Mouse (Mus musculus): ENCODE results near the gene Pdzph1.

Pdzph1 gene

GRCm38 (mm10) chr17:58919927-58920326 lies 71.2 kb downstream of the Pdzph1 start:
- no peak for DNase-seq

GRCm38 (mm10) chr17:58919061-58919460 lies 72.1 kb downstream of the Pdzph1 start:
- DNase-seq = no peak

GRCm38 (mm10) chr17:58918539-58918938 lies 72.6 kb downstream of the Pdzph1 start:
- DNase-seq = no peak

- no peak for DNase-seq
These were observed 79.6 kb downstream of the Pdzph1 start for GRCm38 (mm10) chr17:58911564-58911963.

GRCm38 (mm10) chr17:58909061-58909661 lies 82.0 kb downstream of the Pdzph1 start:
- no peak for DNase-seq

- no peak for DNase-seq
These were observed 85.2 kb downstream of the Pdzph1 start for GRCm38 (mm10) chr17:58906001-58906400.

GRCm38 (mm10) chr17:58891488-58892210 lies 99.5 kb downstream of the Pdzph1 start:
- DNase-seq = no peak

- DNase-seq = no peak
These were observed 101.1 kb downstream of the Pdzph1 start for GRCm38 (mm10) chr17:58889905-58890645.

GRCm38 (mm10) chr17:58884393-58884792 lies 106.8 kb downstream of the Pdzph1 start:
- no peak for DNase-seq

- no peak for DNase-seq
These were observed 117.8 kb downstream of the Pdzph1 start for GRCm38 (mm10) chr17:58873356-58873755.

GRCm38 (mm10) chr17:58870795-58871194 lies 120.4 kb downstream of the Pdzph1 start:
- DNase-seq = no peak
